Mouse (Mus musculus) large intestine, adult 2 months (tissue): Measurements from ENCODE around the gene Spata33. TPM values are rescaled to one million over a fixed set of nuclear protein-coding genes. Genes with fewer than 3 reads are reported as not detected.
"Not testable (repeated sequence)": the region's sequence is repeated elsewhere in the genome, so short reads cannot be mapped to it uniquely, and the experiment has no call there.

Experiments
- DNase-seq: peaks from one replicate; pipeline ENCODE4 v3.0.0-alpha.2; 2012; ENCODE audit warnings: low read depth, low spot score
- WGBS: fragments of 180-500 bp; shearing (Covaris S2); methylation state at CpG from one replicate; pipeline ENCODE4 v1.1.7; 2018; 5-methylcytosine and 5-hydroxymethylcytosine counted together
- polyA plus RNA-seq: library from polyadenylated mRNA; depleted of rRNA; stranded (reverse); fragments of >200 nt; gene quantifications from 2 replicates; pipeline ENCODE4 v1.2.3, GENCODE M21; 2012; rRNA removed

Spata33 gene
- polyA plus RNA-seq, result 0.24 and 0.69 TPM in 2 replicates

GRCm38 (mm10) chr8:123212321-123213117 is at the start of gene Spata33, which contains the start of gene Chmp1a:
Spata33 (plus strand) TSS chr8:123212832.
Chmp1a (minus strand) TSS chr8:123212763.
- WGBS, result under 1% methylated on average over 76 of the region's 76 CpGs
- no peak for DNase-seq

GRCm38 (mm10) chr8:123181391-123181790 is 31.2 kb upstream of the Spata33 start:
- no peak for DNase-seq
- WGBS, result 68% methylated on average over 3 of the region's 3 CpGs

GRCm38 (mm10) chr8:123185566-123186409 is 26.8 kb upstream of the Spata33 start, which contains the start of gene Dpep1:
Dpep1 (plus strand) TSS chr8:123186242.
- WGBS, result 45% methylated on average over 19 of the region's 19 CpGs
- no peak for DNase-seq

GRCm38 (mm10) chr8:123188006-123188405 is 24.6 kb upstream of the Spata33 start:
- WGBS, result 88% methylated on average over 2 of the region's 2 CpGs
- no peak for DNase-seq

GRCm38 (mm10) chr8:123188841-123189240 is 23.8 kb upstream of the Spata33 start:
- no peak for DNase-seq
- WGBS, result 30% methylated on average over 7 of the region's 7 CpGs

GRCm38 (mm10) chr8:123190678-123191077 is 22.0 kb upstream of the Spata33 start:
- DNase-seq, result no peak
- WGBS, result 2% methylated on average over 9 of the region's 9 CpGs

GRCm38 (mm10) chr8:123191908-123192307 is 20.7 kb upstream of the Spata33 start:
- no peak for DNase-seq
- 28% methylated on average over 8 of the region's 8 CpGs for WGBS

GRCm38 (mm10) chr8:123193771-123194170 is 18.9 kb upstream of the Spata33 start:
- 49% methylated on average over 9 of the region's 9 CpGs for WGBS
- DNase-seq, result no peak

- not testable (repeated sequence) for DNase-seq
- WGBS, result 26% methylated on average over 5 of the region's 5 CpGs
These were observed 15.6 kb upstream of the Spata33 start for GRCm38 (mm10) chr8:123197016-123197415.

GRCm38 (mm10) chr8:123199864-123200263 is 12.8 kb upstream of the Spata33 start:
- DNase-seq, result no peak
- 68% methylated on average over 14 of the region's 14 CpGs for WGBS

- no peak for DNase-seq
- WGBS, result 21% methylated on average over 5 of the region's 5 CpGs
These were observed 10.3 kb upstream of the Spata33 start for GRCm38 (mm10) chr8:123202288-123202687.

GRCm38 (mm10) chr8:123203571-123203970 is 9.1 kb upstream of the Spata33 start:
- WGBS, result 67% methylated on average over 3 of the region's 3 CpGs
- DNase-seq, result no peak

GRCm38 (mm10) chr8:123211876-123212275 is 756 bp upstream of the Spata33 start:
- 9% methylated on average over 10 of the region's 10 CpGs for WGBS

GRCm38 (mm10) chr8:123213118-123213772 is 613 bp downstream of the Spata33 start:
- no peak for DNase-seq
- WGBS, result 20% methylated on average over 22 of the region's 22 CpGs

More at GRCm38 (mm10) chr8:123211876-123212275, 756 bp upstream of the Spata33 start:
- DNase-seq, result no peak

- 75% methylated on average over 3 of the region's 3 CpGs for WGBS
- no peak for DNase-seq
These were observed 2.8 kb downstream of the Spata33 start for GRCm38 (mm10) chr8:123215430-123215829.

- no peak for DNase-seq
- WGBS, result 25% methylated on average over 1 of the region's 1 CpGs
These were observed 8.3 kb downstream of the Spata33 start for GRCm38 (mm10) chr8:123220917-123221316.

- WGBS, result 1% methylated on average over 59 of the region's 59 CpGs
- DNase-seq, result peak; percentile 93
These were observed 11.9 kb downstream of the Spata33 start, which contains the start of gene Cdk10 for GRCm38 (mm10) chr8:123224278-123225266. Cdk10 (plus strand) TSS chr8:123224842.

- 100% methylated on average over 1 of the region's 1 CpGs for WGBS
- DNase-seq, result no peak
These were observed 15.8 kb downstream of the Spata33 start for GRCm38 (mm10) chr8:123228416-123228815.

- 79% methylated on average over 11 of the region's 11 CpGs for WGBS
- DNase-seq, result not testable (repeated sequence)
These were observed 17.7 kb downstream of the Spata33 start for GRCm38 (mm10) chr8:123230326-123230725.
